Mouse (Mus musculus): ENCODE measurements around the gene Krt20. TPM values are rescaled to one million over a fixed set of nuclear protein-coding genes. Genes with fewer than 3 reads are reported as not detected.

The Krt20 gene
- under 1 TPM in 1 of 4 experiments, not detected in 3; 0.13 TPM for total RNA-seq (2022)

DNA sequence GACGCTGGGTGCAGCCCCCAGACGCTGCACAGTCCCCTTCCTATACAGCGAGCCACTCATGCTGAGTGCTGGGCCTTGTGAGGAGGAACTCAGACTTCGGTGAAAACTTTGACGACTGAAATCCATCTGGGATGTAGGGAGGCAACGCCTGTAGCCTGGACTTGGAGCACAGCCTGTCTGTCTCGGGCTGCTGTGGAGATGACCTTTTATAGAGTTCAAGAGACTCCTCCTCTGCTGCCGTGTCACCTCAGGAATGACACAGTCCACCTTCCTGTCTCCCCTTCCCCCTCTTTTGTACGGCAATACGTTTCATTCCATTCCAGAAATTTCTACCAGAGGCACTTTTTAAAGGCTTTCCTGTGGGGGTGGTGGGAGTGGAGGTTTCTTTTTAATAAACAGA, at the start of gene Krt20:
Gene Krt20, minus strand, starts transcription at position 179 of the 400 bp plus-strand sequence.
- no peak for DNase-seq

GRCm38 (mm10) chr11:99474981-99475380, 37.0 kb upstream of the Krt20 start:
- no peak for DNase-seq

GRCm38 (mm10) chr11:99473433-99473832, 35.5 kb upstream of the Krt20 start:
- DNase-seq, result no peak

GRCm38 (mm10) chr11:99472405-99472804, 34.5 kb upstream of the Krt20 start:
- no peak for DNase-seq

GRCm38 (mm10) chr11:99471946-99472345, 34.0 kb upstream of the Krt20 start:
- no peak for DNase-seq

- no peak for DNase-seq
These were observed 31.3 kb upstream of the Krt20 start for GRCm38 (mm10) chr11:99469228-99469627.

- no peak for DNase-seq
These were observed 30.6 kb upstream of the Krt20 start for GRCm38 (mm10) chr11:99468566-99468965.

GRCm38 (mm10) chr11:99466316-99466715, 28.4 kb upstream of the Krt20 start:
- no peak for DNase-seq

DNA sequence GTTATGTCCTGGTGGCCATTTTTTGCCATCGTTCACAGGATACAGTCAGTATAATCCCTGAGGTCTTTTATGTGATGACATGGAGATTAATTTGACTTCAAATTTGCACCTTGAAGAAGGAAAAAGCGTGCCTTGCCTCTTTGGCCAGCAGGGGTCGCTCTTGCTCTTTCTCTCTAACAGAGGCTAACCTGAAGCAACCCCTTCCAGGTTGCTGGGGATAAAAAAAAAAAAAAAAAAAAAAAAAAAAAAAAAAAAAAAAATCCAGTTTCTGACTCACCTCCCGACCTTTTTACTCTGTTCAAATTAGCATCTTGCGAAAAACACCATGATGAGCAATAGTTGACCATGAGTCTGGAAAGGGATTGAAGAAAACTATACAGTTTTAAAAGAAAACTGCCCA, 26.9 kb upstream of the Krt20 start:
- DNase-seq, result peak; percentile 65

- DNase-seq, result peak; percentile 18
These were observed 25.2 kb upstream of the Krt20 start for GRCm38 (mm10) chr11:99463155-99463554.

GRCm38 (mm10) chr11:99461736-99462135, 23.8 kb upstream of the Krt20 start:
- DNase-seq, result no peak

DNA sequence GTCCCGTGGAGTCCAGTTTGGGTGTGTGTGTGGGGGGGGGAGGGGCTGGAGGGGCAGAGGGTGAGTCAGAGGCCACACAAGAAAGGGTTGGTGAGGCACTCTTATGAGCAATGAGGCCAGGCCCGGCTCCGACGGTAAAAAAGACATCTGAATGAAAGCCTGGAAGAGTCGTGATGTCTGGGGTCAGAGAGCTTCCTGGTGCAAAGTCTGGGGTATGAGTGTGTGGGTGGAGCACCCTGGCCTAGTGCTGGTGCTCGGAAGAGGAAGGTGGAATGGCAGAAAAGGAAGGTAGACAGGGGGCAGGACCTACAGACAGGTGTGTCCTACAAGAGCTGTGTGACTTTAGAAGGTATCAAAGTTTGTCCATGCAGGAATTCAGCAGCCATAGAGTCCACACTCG, 20.9 kb upstream of the Krt20 start:
- no peak for DNase-seq

- no peak for DNase-seq
These were observed 16.8 kb upstream of the Krt20 start for GRCm38 (mm10) chr11:99454759-99455158.

DNA sequence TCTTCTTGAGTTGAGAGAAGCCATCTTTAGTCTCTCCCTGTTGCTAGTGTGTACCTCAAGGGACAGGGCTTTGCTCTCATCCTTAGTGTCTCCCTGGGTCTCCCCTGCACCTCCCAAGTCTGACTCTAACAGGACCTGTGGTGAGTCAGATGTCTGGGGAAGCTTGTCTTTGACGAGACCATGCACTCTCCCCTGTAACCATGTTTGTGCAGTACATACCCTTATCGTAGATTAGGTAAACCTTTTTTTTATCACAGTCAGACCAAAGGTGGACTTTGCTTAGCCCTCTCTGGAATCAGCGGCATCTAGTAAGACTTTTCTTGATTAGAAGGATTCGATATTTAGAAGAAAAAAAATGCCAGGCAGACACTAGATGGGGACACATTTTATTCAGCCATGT, 16.1 kb upstream of the Krt20 start:
- DNase-seq, result no peak

DNA sequence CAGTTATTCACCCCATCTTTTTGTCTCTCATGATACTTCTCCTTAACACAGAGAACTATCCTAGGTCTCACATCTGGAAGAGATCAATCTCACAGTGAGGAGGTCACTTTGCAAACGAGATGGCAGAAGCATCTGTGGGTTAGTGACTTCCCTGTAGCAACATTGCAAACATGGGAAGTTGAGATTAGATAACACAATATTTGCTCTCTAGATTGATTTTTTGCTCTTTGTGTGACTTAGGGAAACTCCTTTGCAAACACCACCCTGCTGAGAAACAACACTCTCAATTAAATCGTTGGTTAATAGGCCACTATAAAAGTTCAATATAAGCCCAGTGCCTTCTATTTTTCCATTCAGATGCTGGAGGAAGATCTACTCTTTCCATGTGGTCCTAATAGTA, 10.8 kb upstream of the Krt20 start:
- DNase-seq, result no peak

DNA sequence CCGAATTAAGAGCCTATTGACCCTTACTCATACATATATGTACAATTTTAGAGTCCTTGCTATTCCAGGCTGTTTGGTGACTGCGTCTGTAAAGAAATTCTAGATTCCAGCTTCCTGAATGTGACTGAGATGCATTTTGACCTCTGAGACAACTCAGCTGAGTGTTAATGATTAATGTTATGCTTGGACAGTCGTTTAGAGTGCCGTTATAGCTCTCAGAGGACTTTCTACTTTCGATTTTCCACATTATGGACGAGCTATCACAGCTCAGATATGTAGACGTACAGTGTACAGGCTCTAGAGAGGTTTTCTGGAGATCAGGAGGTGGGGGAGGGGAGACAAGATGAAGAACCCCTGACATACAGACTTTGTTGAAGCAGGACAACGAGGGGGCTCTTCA, 3.3 kb upstream of the Krt20 start:
- DNase-seq, result no peak

- DNase-seq, result no peak
These were observed 1.5 kb upstream of the Krt20 start for GRCm38 (mm10) chr11:99439465-99439864.

DNA sequence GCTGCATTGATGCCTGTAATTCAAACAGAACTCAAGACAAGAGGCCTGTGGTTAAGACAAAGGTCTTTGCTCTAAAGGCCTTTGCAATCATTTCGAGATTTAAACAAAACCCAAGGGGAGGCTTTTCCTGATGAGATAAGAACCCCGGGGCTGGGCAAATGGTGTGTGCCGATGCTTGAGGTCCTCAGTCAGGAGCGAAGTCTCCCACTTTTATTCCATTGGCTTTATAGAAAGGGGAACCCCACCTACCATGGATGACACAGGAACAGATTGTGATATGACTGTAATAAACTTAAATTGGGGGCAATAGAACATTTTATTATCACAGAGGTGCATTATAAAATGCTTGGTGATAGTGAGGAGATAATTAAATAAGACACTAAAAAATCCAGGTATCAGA, 1.3 kb downstream of the Krt20 start:
- DNase-seq, result no peak

GRCm38 (mm10) chr11:99430670-99431069, 7.3 kb downstream of the Krt20 start:
- no peak for DNase-seq

DNA sequence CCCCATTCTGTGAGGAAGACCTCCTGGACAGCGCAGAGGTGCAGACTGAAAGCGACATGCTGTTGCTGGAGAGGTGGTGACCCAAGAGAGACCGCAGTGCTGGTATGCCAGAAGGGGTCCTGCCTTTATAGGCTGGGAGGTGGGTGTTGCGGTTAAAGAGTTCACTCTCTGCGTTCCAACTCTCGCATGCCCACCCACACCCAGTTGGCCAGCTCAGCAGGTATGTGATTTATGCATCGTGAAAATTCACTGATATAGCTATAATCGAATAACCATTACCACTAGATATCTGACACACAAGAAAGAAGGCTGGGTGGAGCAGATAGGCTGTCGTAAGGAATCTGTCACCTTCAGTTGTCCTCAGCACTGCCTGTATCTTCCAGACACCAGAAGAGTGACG, 15.8 kb downstream of the Krt20 start, which contains the start of gene Krt12:
Gene Krt12, minus strand, starts transcription at position 101 of the 400 bp plus-strand sequence.
- DNase-seq, result no peak

- DNase-seq, result no peak
These were observed 17.4 kb downstream of the Krt20 start for GRCm38 (mm10) chr11:99420586-99420985.

- DNase-seq, result no peak
These were observed 20.1 kb downstream of the Krt20 start for GRCm38 (mm10) chr11:99417819-99418218.

DNA sequence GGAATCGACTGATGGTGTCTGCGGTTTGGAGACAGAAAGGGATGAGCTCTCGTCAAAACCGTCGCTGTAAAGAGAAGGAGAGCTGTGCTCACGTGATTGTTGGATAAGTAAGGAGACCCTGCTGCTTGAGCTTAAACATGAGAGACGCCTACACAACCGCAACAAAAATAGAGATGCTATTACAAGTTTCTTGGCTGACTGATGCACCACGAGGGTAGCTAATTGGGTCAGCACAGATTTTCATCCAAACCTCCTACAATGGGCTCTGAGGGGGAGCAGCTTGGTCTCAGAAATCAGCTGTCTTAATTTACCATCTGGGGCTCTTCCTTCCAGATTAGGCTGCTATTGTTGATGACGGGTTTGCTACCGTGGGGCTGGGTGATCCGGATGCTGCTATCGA, 21.0 kb downstream of the Krt20 start:
- no peak for DNase-seq

- no peak for DNase-seq
These were observed 23.3 kb downstream of the Krt20 start for GRCm38 (mm10) chr11:99414463-99415147.

DNA sequence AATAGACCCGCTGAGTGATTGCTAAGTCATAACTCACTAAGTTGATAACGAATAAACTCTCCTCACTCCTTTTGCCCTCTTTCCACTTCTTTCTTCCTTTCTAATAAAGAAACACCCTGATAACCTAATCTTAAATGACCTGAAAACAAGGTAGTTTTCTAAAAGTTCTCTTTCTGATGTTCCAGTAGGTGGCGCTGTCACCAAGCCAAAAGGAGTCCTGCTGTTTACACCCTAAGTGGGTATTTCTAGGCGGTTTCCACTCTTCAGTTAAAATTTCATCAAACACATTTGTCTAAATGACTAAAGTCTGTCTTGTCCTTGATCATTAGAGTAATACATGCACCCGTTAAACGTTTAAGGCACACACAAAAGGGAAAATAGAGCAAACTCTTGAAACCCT, 24.7 kb downstream of the Krt20 start:
- no peak for DNase-seq

Measured in adrenal gland, adult 8-10 months (tissue).